Comparison of ENCODE assay signal across 19 mouse cellular contexts in genomic region chr7:51632543-51633229, GRCm38 (mm10). TPM values are rescaled to one million over a fixed set of nuclear protein-coding genes. Genes with fewer than 3 reads are reported as not detected.
DNase-seq lines count a peak whose midpoint lies in the region; ATAC-seq and TF ChIP-seq lines count a peak whose summit lies in the region.
"Had no signal": no experiment of that assay in that cellular context is flagged by ENCODE, and none has a peak within 500 bp of the region (broad histone marks: within the 10 kb centered on the region; RNA-seq: fewer than 3 reads in every experiment).

No protein-coding gene starts in this region.

- H3K9ac ChIP-seq in embryonic facial prominence, embryonic 14.5 days (ENCODE audit: low read depth, low read length), result no peak overlapping the region
- no peak overlapping the region for H3K9ac ChIP-seq in forebrain, embryonic 11.5 days (ENCODE audit: low read length)
- peak overlapping the region; percentile 55; the same call in 1 of the 2 replicates for H3K9ac ChIP-seq in hindbrain, embryonic 13.5 days
- peak overlapping the region; percentile 24 for H3K9ac ChIP-seq in midbrain, postnatal 0 days (replicated peaks; ENCODE audit: low read length, poor library complexity, severe bottlenecking)
- H3K9ac ChIP-seq: liver, embryonic 12.5 days had no signal

- H3K36me3 ChIP-seq in embryonic facial prominence, embryonic 14.5 days (ENCODE audit: control insufficient read depth, insufficient read depth, low read length), result no peaks in the 10 kb centered on the region
- no peaks in the 10 kb centered on the region for H3K36me3 ChIP-seq in forebrain, embryonic 11.5 days (ENCODE audit: control insufficient read depth, insufficient read depth, low read length)
- no peaks in the 10 kb centered on the region for H3K36me3 ChIP-seq in hindbrain, embryonic 13.5 days
- no peaks in the 10 kb centered on the region for H3K36me3 ChIP-seq in midbrain, postnatal 0 days (ENCODE audit: insufficient read depth, low read length)
- H3K36me3 ChIP-seq: liver, embryonic 12.5 days had no signal

- H3K4me2 ChIP-seq in embryonic facial prominence, embryonic 14.5 days (ENCODE audit: low read depth, low read length), result no peak overlapping the region
- H3K4me2 ChIP-seq in forebrain, embryonic 11.5 days (ENCODE audit: low read depth, low read length, severe bottlenecking), result peak overlapping the region; percentile 15; the same call in 1 of the 2 replicates
- peak overlapping the region; percentile 43 for H3K4me2 ChIP-seq in hindbrain, embryonic 13.5 days
- H3K4me2 ChIP-seq in midbrain, postnatal 0 days (ENCODE audit: low read depth, low read length, poor library complexity, severe bottlenecking), result peak overlapping the region; percentile 43
- H3K4me2 ChIP-seq: liver, embryonic 12.5 days had no signal

- H3K4me1 ChIP-seq in embryonic facial prominence, embryonic 14.5 days (ENCODE audit: control insufficient read depth, insufficient read depth, low read length), result no peaks in the 10 kb centered on the region
- peaks cover 2% of the 10 kb centered on the region; the same call in 1 of the 2 replicates for H3K4me1 ChIP-seq in forebrain, embryonic 11.5 days (replicated peaks; ENCODE audit: control insufficient read depth, insufficient read depth, low read length)
- H3K4me1 ChIP-seq in hindbrain, embryonic 13.5 days (replicated peaks), result peaks cover 9% of the 10 kb centered on the region
- H3K4me1 ChIP-seq in midbrain, postnatal 0 days (ENCODE audit: insufficient read depth, low read length), result no peaks in the 10 kb centered on the region
- H3K4me1 ChIP-seq: liver, embryonic 12.5 days had no signal

- peak; percentile 10 for DNase-seq in embryonic facial prominence, embryonic 14.5 days (ENCODE audit: low spot score)
- peak; percentile 55 for DNase-seq in forebrain, embryonic 11.5 days (ENCODE audit: low spot score)
- peak; percentile 70 for DNase-seq in midbrain, postnatal 0 days (ENCODE audit: low spot score)
- no peak for DNase-seq in right cerebral cortex, postnatal 25 days
- DNase-seq in kidney, adult 9 months, result no peak
- DNase-seq in c-Kit-positive CD71-positive TER-119-positive erythroid progenitor cells, embryonic 14.5 days (ENCODE audit: low spot score), result no peak
- DNase-seq: cerebellum, adult 8-10 months; gastrocnemius, adult 2 months; heart, postnatal 4 days; kidney, adult 2 months; kidney, postnatal 4 days; layer of hippocampus, postnatal 36 days; left cerebral cortex, postnatal 4 days; right cerebral cortex, postnatal 14 days; thymus, adult 2 months had no signal

- no peak overlapping the region for H3K4me3 ChIP-seq in embryonic facial prominence, embryonic 14.5 days (ENCODE audit: low read depth, low read length)
- H3K4me3 ChIP-seq in forebrain, embryonic 11.5 days (ENCODE audit: low read depth, low read length), result no peak overlapping the region
- H3K4me3 ChIP-seq in hindbrain, embryonic 13.5 days, result peak overlapping the region; percentile 25
- H3K4me3 ChIP-seq in midbrain, postnatal 0 days (ENCODE audit: low read depth, low read length), result peak overlapping the region; percentile 20
- H3K4me3 ChIP-seq: gastrocnemius, adult 2 months; liver, embryonic 12.5 days had no signal

- H3K27me3 ChIP-seq in embryonic facial prominence, embryonic 14.5 days (replicated peaks; ENCODE audit: control insufficient read depth, insufficient read depth, low read length), result peaks cover 45% of the 10 kb centered on the region
- peaks cover 11% of the 10 kb centered on the region for H3K27me3 ChIP-seq in forebrain, embryonic 11.5 days (ENCODE audit: control insufficient read depth, insufficient read depth, low read length)
- H3K27me3 ChIP-seq in hindbrain, embryonic 13.5 days, result peaks cover 23% of the 10 kb centered on the region
- H3K27me3 ChIP-seq in midbrain, postnatal 0 days (ENCODE audit: insufficient read depth, low read length), result peaks cover 4% of the 10 kb centered on the region; the same call in 1 of the 2 replicates
- H3K27me3 ChIP-seq: CH12.LX had no signal

- no peaks in the 10 kb centered on the region for H3K9me3 ChIP-seq in embryonic facial prominence, embryonic 14.5 days (ENCODE audit: control insufficient read depth, low read length)
- no peaks in the 10 kb centered on the region for H3K9me3 ChIP-seq in forebrain, embryonic 11.5 days (ENCODE audit: control insufficient read depth, low read length)
- H3K9me3 ChIP-seq in hindbrain, embryonic 13.5 days, result no peaks in the 10 kb centered on the region
- no peaks in the 10 kb centered on the region for H3K9me3 ChIP-seq in midbrain, postnatal 0 days (ENCODE audit: low read length)
- H3K9me3 ChIP-seq: liver, embryonic 12.5 days had no signal

- no peak for TF ChIP-seq CTCF in midbrain, postnatal 0 days (IDR thresholded peaks at IDR 0.05)

- H3K27ac ChIP-seq in embryonic facial prominence, embryonic 14.5 days (replicated peaks; ENCODE audit: low read depth, low read length), result no peak overlapping the region
- H3K27ac ChIP-seq in forebrain, embryonic 11.5 days (ENCODE audit: low read depth, low read length), result peak overlapping the region; percentile 51; the same call in 1 of the 2 replicates
- H3K27ac ChIP-seq in hindbrain, embryonic 13.5 days, result peak overlapping the region; percentile 89
- H3K27ac ChIP-seq in midbrain, postnatal 0 days (ENCODE audit: low read depth, low read length), result peak overlapping the region; percentile 74
- H3K27ac ChIP-seq: gastrocnemius, adult 2 months; liver, embryonic 12.5 days had no signal

- peak; percentile 87 for ATAC-seq in embryonic facial prominence, embryonic 14.5 days (ENCODE audit: low read depth)
- peak; percentile 63 for ATAC-seq in forebrain, embryonic 11.5 days (replicated peaks; ENCODE audit: low FRiP score)
- ATAC-seq in hindbrain, embryonic 13.5 days (ENCODE audit: low FRiP score), result peak; percentile 89
- ATAC-seq in midbrain, postnatal 0 days (ENCODE audit: low FRiP score), result peak; percentile 68
- ATAC-seq: liver, embryonic 12.5 days had no signal

- WGBS in embryonic facial prominence, embryonic 14.5 days, result 5% methylated on average over 9 of the region's 9 CpGs
- 4% methylated on average over 9 of the region's 9 CpGs for WGBS in forebrain, embryonic 11.5 days
- 2% methylated on average over 9 of the region's 9 CpGs for WGBS in hindbrain, embryonic 13.5 days
- WGBS in midbrain, postnatal 0 days, result 6% methylated on average over 9 of the region's 9 CpGs

RNA-seq across cellular contexts. Expression of gene Slc17a6, which starts 10.9 kb away (rescaled TPM):
- polyA plus RNA-seq in embryonic facial prominence, embryonic 14.5 days (2014; fragmentation: Nextera tagmentation; extraction: Ambion mirVana), result 3.9 and 4.4 TPM in 2 replicates
- polyA plus RNA-seq in forebrain, embryonic 11.5 days (2014; fragmentation: Nextera tagmentation; extraction: Ambion mirVana), result 23.1 and 24.4 TPM in 2 replicates
- polyA plus RNA-seq in hindbrain, embryonic 13.5 days (2015; fragmentation: Nextera tagmentation; extraction: Ambion mirVana), result 78.6 and 80.9 TPM in 2 replicates
- 214 and 225 TPM in 2 replicates for total RNA-seq in midbrain, postnatal 0 days (2014; rRNA removed)
- 161 and 162 TPM in 2 replicates for polyA plus RNA-seq in midbrain, postnatal 0 days (2015; fragmentation: Nextera tagmentation; extraction: Ambion mirVana)
- total RNA-seq: CH12.LX; gastrocnemius, adult 2 months; heart, postnatal 4 days; megakaryocyte-erythroid progenitor cell, adult 5-6 weeks had no signal
- polyA plus RNA-seq: kidney, adult 2 months; liver, embryonic 12.5 days had no signal

Comparison
In these comparisons a context has a peak if more than half of its experiments do, and no peak if none do; other contexts are left out.
1. DNase-seq: peak in embryonic facial prominence, embryonic 14.5 days (single experiment), forebrain, embryonic 11.5 days (single experiment) and midbrain, postnatal 0 days (single experiment); none in right cerebral cortex, postnatal 25 days (single experiment), kidney, adult 9 months (single experiment) and c-Kit-positive CD71-positive TER-119-positive erythroid progenitor cells, embryonic 14.5 days (single experiment).
2. H3K4me3 ChIP-seq: peak in hindbrain, embryonic 13.5 days (single experiment) and midbrain, postnatal 0 days (single experiment); none in embryonic facial prominence, embryonic 14.5 days (single experiment) and forebrain, embryonic 11.5 days (single experiment).
3. H3K9ac ChIP-seq: peak in hindbrain, embryonic 13.5 days (single experiment) and midbrain, postnatal 0 days (single experiment); none in embryonic facial prominence, embryonic 14.5 days (single experiment) and forebrain, embryonic 11.5 days (single experiment).
4. Peak in every context shown above with its lines, with median percentiles within 50 percentile points of each other: ATAC-seq.